Mouse (Mus musculus): Measurements from ENCODE around the gene Dyrk2. TPM values are rescaled to one million over a fixed set of nuclear protein-coding genes. Genes with fewer than 3 reads are reported as not detected.

Dyrk2 gene
- polyA plus RNA-seq, 1 experiment from 2014 or later: 18.1 TPM

DNA sequence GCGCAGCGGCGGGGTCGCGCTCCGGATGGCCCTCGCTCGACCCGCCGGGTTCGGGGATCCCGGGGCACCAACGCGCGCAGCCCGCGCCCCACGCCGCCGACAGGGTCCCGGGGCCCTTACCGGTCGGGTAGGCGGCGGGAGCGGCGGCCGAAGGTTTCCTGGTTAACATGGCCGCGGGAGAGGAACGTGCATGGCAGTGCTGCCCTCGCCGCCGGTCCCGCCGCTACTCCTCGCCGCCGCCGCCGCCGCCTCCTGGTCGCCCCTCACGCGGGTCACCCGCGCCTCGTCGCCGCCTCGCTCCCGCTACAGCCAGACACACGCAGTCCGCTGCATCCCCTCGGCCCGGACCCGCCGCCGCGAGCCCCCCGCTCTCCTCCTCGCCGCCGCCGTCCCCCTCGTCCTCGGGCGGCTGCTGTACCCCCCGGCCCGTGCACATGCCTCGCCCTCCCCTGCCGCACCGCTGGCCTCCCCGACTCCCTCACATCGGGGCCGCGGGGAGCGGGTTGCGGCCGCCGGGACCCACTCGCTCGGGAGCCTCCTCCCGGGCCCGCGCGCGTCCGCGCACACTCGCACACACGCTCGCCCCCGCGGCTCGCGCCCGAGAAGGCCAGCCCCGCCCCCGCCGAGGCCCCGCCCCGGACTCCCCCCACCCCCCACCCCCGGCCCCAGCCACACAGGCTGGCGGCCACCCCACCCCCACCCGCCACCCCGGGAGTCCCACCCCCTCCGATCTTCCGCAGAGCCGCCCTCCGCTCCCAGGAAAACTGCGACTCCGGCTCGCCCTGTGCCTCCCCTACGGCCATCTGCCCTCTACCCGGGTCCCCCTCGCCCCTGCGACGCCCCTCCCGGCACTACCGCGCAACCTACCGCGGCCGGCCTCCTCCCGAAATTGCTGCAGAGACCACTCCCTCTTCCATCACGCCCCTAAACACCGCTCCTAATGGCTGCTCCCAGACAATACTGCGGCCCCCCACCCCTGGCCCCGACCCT, 1.1 kb downstream of the Dyrk2 start:
- Histone ChIP-seq H3K27me3 (ENCODE audit: control insufficient read depth, insufficient read depth, low read length) (no peaks in the 10 kb centered on the region), H3K27ac (ENCODE audit: low read depth, low read length) (peak overlapping the region; percentile 97), H3K9ac (replicated peaks; ENCODE audit: low read depth, low read length) (peak overlapping the region; percentile 97), H3K36me3 (ENCODE audit: control insufficient read depth, insufficient read depth, low read length) (peaks cover 3% of the 10 kb centered on the region; the same call in 1 of the 2 replicates), H3K4me3 (ENCODE audit: low read depth, low read length) (peak overlapping the region; percentile 95), H3K9me3 (ENCODE audit: control insufficient read depth, low read length) (no peaks in the 10 kb centered on the region), H3K4me2 (ENCODE audit: low read depth, low read length) (peak overlapping the region; percentile 71), H3K4me1 (ENCODE audit: control insufficient read depth, insufficient read depth, low read length) (peaks cover 21% of the 10 kb centered on the region)
- peak; percentile 90 for ATAC-seq (ENCODE audit: low read depth)
- WGBS: under 1% methylated on average over 60 of the region's 130 CpGs

DNA sequence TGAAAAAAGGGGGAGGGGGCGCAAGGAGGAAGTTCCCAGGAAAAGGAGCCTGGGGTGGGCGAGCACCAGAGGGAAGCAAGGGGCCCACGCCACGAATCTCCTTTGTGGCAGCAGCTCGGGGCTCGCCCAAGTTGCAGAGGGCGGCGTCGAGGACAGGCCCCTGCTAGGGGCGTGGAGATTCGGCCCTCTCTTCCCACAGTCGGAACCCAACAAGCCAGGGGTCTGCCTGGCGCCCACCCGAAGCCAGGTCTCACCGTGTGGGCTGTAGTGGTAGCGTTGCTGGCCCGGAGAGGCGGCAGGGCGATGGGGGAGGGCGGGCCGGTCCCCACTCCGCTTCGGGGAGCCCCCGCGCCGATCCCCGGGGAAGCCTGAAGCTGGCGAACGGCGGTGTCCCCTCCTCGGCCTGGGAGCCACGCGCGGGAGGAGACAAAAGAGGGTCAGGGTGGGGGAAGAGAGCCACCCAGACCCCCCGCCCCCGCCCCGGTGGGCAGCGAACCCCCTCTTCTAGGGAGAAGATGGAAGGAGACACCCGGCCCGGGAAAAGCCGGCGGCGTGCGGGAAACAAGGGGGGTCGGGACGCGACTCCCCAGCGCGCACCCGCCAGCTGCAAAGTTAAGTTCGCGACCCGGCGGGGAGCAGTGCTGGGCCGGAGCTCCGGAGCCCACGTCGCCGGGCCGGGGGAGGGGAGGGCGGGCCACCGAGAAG, 2.0 kb downstream of the Dyrk2 start:
- no peaks in the 10 kb centered on the region for H3K27me3 ChIP-seq (ENCODE audit: control insufficient read depth, insufficient read depth, low read length)
- WGBS: under 1% methylated on average over 54 of the region's 62 CpGs

DNA sequence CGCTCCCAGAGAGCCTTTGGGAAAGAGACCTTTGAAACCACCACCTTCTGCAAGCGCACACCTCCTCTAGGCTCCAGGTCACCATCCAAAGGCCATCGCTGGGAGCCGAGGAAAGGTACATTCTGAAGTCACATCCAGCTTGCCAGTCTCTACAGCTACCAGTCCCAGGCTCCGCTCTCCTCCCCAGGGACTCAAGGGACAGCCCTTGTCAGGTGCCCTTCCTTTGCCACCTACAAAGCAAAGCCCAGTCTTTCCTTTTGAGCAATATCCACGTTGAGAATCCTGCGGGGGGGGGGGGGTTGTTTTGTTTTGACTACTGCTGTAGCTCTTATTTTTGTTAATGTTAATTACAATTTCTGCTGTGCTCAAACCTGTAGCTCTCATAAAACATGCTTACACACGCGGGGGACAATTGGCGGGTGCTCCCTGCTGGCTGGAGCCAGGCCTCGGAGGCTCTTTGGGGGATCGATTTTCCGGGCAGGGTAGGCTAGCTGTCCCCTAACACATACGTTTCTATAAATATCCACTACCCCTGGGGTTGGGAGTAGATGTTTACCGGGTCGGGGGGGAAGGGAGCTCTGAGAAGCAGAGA, 2.6 kb downstream of the Dyrk2 start:
- Histone ChIP-seq H3K4me3 (ENCODE audit: low read depth, low read length) (peak overlapping the region; percentile 95), H3K4me1 (ENCODE audit: control insufficient read depth, insufficient read depth, low read length) (peaks cover 21% of the 10 kb centered on the region), H3K36me3 (ENCODE audit: control insufficient read depth, insufficient read depth, low read length) (peaks cover 10% of the 10 kb centered on the region; the same call in 1 of the 2 replicates), H3K9ac (replicated peaks; ENCODE audit: low read depth, low read length) (peak overlapping the region; percentile 97), H3K27me3 (ENCODE audit: control insufficient read depth, insufficient read depth, low read length) (no peaks in the 10 kb centered on the region), H3K9me3 (ENCODE audit: control insufficient read depth, low read length) (no peaks in the 10 kb centered on the region), H3K27ac (ENCODE audit: low read depth, low read length) (peak overlapping the region; percentile 97), H3K4me2 (ENCODE audit: low read depth, low read length) (peak overlapping the region; percentile 71)
- 8% methylated on average over 16 of the region's 16 CpGs for WGBS
- ATAC-seq (ENCODE audit: low read depth): no peak

More for the DNA sequence above, 2.0 kb downstream of the Dyrk2 start:
- Histone ChIP-seq H3K4me2 (ENCODE audit: low read depth, low read length) (peak overlapping the region; percentile 71), H3K4me1 (ENCODE audit: control insufficient read depth, insufficient read depth, low read length) (peaks cover 21% of the 10 kb centered on the region), H3K9me3 (ENCODE audit: control insufficient read depth, low read length) (no peaks in the 10 kb centered on the region), H3K36me3 (ENCODE audit: control insufficient read depth, insufficient read depth, low read length) (peaks cover 8% of the 10 kb centered on the region; the same call in 1 of the 2 replicates), H3K4me3 (ENCODE audit: low read depth, low read length) (peak overlapping the region; percentile 95), H3K9ac (replicated peaks; ENCODE audit: low read depth, low read length) (peak overlapping the region; percentile 97), H3K27ac (ENCODE audit: low read depth, low read length) (peak overlapping the region; percentile 97)
- peak; percentile 33 for ATAC-seq (ENCODE audit: low read depth)

DNA sequence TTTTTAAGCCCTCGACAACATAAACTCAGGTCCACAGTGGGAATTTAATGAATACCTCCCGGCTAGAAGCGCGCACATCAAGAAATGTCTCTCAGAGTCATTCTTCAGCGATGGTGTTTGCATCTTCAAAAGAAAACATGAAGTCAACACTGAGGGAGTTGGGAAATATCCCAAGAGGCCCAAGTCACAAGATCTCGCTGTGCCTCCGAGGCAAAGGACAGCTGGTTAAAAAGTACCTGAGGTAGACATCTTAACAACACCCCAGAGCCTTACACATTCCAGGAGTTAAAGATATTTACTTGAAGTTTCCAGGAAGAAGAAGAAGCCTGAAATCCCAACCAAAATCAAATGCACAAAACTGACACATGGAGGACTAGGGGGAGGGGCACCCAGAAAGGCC, 5.0 kb downstream of the Dyrk2 start:
- no peaks in the 10 kb centered on the region for H3K9me3 ChIP-seq (ENCODE audit: control insufficient read depth, low read length)
- no peak for ATAC-seq (ENCODE audit: low read depth)
- peaks cover 22% of the 10 kb centered on the region for H3K36me3 ChIP-seq (ENCODE audit: control insufficient read depth, insufficient read depth, low read length)
- no peak overlapping the region for H3K27ac ChIP-seq (ENCODE audit: low read depth, low read length)
- no peak overlapping the region for H3K9ac ChIP-seq (replicated peaks; ENCODE audit: low read depth, low read length)
- H3K27me3 ChIP-seq (ENCODE audit: control insufficient read depth, insufficient read depth, low read length): no peaks in the 10 kb centered on the region
- 93% methylated on average over 7 of the region's 7 CpGs for WGBS
- H3K4me3 ChIP-seq (ENCODE audit: low read depth, low read length): no peak overlapping the region
- H3K4me1 ChIP-seq (ENCODE audit: control insufficient read depth, insufficient read depth, low read length): peaks cover 17% of the 10 kb centered on the region
- no peak overlapping the region for H3K4me2 ChIP-seq (ENCODE audit: low read depth, low read length)

DNA sequence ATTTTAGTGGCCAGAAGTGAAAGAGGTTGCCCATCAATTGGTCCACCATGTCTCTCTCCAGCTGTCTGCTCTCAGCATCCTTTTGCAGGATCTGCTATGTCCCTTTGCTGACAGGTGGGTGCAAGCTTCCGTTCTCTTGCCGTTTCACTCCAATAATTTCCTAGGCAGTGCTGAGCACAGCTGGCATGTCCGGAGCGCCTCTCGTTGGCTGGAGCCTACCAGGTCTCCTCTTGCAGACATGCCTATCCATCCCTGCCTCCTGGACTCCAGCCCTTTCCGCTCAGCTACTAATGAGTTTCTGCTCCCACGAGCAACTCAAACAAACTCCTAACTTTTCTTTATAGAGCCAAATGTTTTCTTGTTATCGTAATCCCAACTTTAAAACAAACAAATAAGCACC, 6.4 kb downstream of the Dyrk2 start:
- Histone ChIP-seq H3K36me3 (ENCODE audit: control insufficient read depth, insufficient read depth, low read length) (peaks cover 36% of the 10 kb centered on the region), H3K27me3 (ENCODE audit: control insufficient read depth, insufficient read depth, low read length) (no peaks in the 10 kb centered on the region), H3K4me3 (ENCODE audit: low read depth, low read length) (no peak overlapping the region), H3K9me3 (ENCODE audit: control insufficient read depth, low read length) (no peaks in the 10 kb centered on the region), H3K27ac (ENCODE audit: low read depth, low read length) (no peak overlapping the region), H3K9ac (replicated peaks; ENCODE audit: low read depth, low read length) (no peak overlapping the region), H3K4me2 (ENCODE audit: low read depth, low read length) (no peak overlapping the region), H3K4me1 (ENCODE audit: control insufficient read depth, insufficient read depth, low read length) (peaks cover 16% of the 10 kb centered on the region)
- WGBS: 82% methylated on average over 8 of the region's 8 CpGs
- ATAC-seq (ENCODE audit: low read depth): no peak

DNA sequence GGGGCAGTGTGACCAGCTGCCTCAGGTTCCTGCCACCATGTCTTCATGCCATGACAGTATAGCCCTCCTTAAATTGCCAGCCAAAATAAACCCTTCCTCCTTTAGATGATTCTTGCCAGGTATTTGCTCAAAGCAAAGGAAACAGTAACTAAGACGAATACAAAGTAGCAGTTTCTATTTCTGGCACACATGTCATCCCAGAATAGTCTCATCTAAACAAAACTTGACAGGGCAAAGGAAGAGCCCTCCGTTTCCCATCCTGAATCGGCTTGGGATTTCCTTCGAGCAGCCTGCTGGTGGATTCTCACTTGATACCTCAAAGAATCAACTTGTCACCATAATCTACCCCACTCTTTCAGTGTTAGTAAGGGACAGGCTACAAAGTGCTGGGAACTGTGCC, 7.8 kb downstream of the Dyrk2 start:
- ATAC-seq (ENCODE audit: low read depth): no peak
- no peaks in the 10 kb centered on the region for H3K9me3 ChIP-seq (ENCODE audit: control insufficient read depth, low read length)
- no peaks in the 10 kb centered on the region for H3K27me3 ChIP-seq (ENCODE audit: control insufficient read depth, insufficient read depth, low read length)
- H3K36me3 ChIP-seq (ENCODE audit: control insufficient read depth, insufficient read depth, low read length): peaks cover 36% of the 10 kb centered on the region
- no peak overlapping the region for H3K4me3 ChIP-seq (ENCODE audit: low read depth, low read length)
- H3K9ac ChIP-seq (replicated peaks; ENCODE audit: low read depth, low read length): no peak overlapping the region
- WGBS: 91% methylated on average over 4 of the region's 4 CpGs
- no peak overlapping the region for H3K27ac ChIP-seq (ENCODE audit: low read depth, low read length)
- peaks cover 15% of the 10 kb centered on the region for H3K4me1 ChIP-seq (ENCODE audit: control insufficient read depth, insufficient read depth, low read length)
- H3K4me2 ChIP-seq (ENCODE audit: low read depth, low read length): no peak overlapping the region

DNA sequence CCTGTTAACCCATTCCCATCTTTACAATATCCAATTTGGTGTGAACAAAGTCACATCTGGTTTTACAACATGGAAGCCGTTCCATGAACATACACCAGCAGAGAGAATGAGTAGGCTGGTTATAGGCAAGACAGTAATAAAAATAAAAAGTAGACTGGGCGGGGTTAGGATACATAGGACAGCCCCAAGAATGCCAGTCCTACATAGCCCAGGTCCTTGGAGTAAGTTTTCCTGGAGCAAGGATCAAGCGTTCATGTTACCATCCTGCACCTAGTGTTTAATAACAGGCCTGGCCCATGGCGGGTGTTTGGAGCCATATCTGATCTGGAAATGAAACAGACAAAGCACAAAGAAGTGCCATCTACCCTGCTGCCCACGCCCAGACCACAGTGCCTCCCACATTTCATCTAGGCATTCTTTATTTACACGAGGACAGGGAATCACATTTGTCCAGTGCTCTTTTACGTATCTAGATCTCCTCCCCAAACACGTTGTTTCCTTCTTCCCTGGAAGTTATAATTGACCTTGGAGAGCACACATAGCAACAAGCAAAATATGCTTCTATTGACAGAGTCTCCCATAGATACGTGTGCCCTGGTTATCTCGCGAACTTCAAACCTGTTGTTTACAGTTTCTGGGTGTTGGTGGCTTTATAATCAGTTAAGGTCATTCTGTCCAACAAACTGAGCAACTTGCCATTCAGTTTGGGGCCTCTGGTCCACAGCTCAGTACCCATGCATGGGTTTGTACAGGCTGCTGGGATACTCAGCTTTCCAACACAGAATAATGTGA, 8.6 kb downstream of the Dyrk2 start:
- WGBS: 97% methylated on average over 11 of the region's 11 CpGs
- no peak for ATAC-seq (ENCODE audit: low read depth)
- H3K4me3 ChIP-seq (ENCODE audit: low read depth, low read length): no peak overlapping the region
- H3K9me3 ChIP-seq (ENCODE audit: control insufficient read depth, low read length): no peaks in the 10 kb centered on the region
- peaks cover 7% of the 10 kb centered on the region for H3K4me1 ChIP-seq (ENCODE audit: control insufficient read depth, insufficient read depth, low read length)
- H3K27me3 ChIP-seq (ENCODE audit: control insufficient read depth, insufficient read depth, low read length): no peaks in the 10 kb centered on the region
- no peak overlapping the region for H3K27ac ChIP-seq (ENCODE audit: low read depth, low read length)
- no peak overlapping the region for H3K4me2 ChIP-seq (ENCODE audit: low read depth, low read length)
- H3K36me3 ChIP-seq (ENCODE audit: control insufficient read depth, insufficient read depth, low read length): peaks cover 42% of the 10 kb centered on the region
- no peak overlapping the region for H3K9ac ChIP-seq (replicated peaks; ENCODE audit: low read depth, low read length)

DNA sequence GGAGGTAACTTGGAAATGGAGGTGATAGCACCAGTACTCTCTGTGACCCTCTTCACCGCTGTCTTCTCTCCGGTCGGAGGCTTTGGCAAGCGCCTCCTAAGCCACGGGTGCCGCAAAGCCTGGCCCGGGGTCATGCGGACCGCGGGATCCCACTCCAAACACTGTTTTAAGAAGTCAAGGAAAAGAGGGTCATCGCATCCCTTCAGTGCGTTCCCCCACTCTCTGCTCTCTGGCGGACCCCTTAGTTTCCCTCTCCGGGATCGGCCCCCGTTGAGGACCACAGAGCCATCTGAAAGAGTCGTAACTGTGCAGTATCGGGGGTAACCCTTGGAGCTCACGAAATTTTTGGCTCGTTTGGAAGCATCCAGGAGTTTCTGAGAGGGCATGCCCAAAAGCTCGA, 10.4 kb downstream of the Dyrk2 start:
- no peaks in the 10 kb centered on the region for H3K4me1 ChIP-seq (ENCODE audit: control insufficient read depth, insufficient read depth, low read length)
- ATAC-seq (ENCODE audit: low read depth): no peak
- H3K4me3 ChIP-seq (ENCODE audit: low read depth, low read length): no peak overlapping the region
- H3K27ac ChIP-seq (ENCODE audit: low read depth, low read length): no peak overlapping the region
- H3K27me3 ChIP-seq (ENCODE audit: control insufficient read depth, insufficient read depth, low read length): no peaks in the 10 kb centered on the region
- no peak overlapping the region for H3K9ac ChIP-seq (replicated peaks; ENCODE audit: low read depth, low read length)
- peaks cover 42% of the 10 kb centered on the region for H3K36me3 ChIP-seq (ENCODE audit: control insufficient read depth, insufficient read depth, low read length)
- no peak overlapping the region for H3K4me2 ChIP-seq (ENCODE audit: low read depth, low read length)
- no peaks in the 10 kb centered on the region for H3K9me3 ChIP-seq (ENCODE audit: control insufficient read depth, low read length)
- 99% methylated on average over 21 of the region's 21 CpGs for WGBS
